Mouse (Mus musculus) testis, adult 2 months (tissue): ENCODE measurements around the gene Slc25a16.

Source experiments
- CTCF ChIP-seq: fragments of 200-500 bp; IDR thresholded peaks from 2 replicates; pipeline ENCODE4 v1.5.1; 2012; ENCODE audit warnings: low read depth, mild to moderate bottlenecking, inconsistent platforms, low read length, moderate library complexity; ENCODE audit not compliant: control insufficient read depth, insufficient read depth, insufficient replicate concordance
- POLR2A ChIP-seq: fragments of 200-500 bp; IDR thresholded peaks from 2 replicates; pipeline ENCODE4 v1.6.1; 2012; ENCODE audit warnings: low read depth, mild to moderate bottlenecking, inconsistent platforms, low read length, moderate library complexity; ENCODE audit not compliant: control insufficient read depth

DNA sequence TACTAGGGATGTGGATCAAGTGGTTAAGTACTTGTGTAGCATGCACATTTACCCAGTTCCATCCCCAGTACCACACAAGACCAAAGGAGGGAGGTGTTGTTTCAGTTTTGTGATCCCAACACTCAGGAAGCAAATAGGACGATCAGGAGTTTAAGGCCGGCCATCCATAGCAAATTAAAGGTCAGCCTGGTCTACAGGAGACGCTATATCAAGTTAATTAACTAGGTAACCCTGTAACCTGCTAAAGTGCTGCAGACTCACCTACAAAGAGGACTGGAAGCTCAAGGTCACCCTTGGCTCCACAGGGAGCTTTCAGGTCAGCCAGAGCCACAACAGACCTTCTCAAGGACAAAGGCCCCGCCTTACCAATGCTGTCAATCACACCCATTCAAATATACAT, 23.7 kb upstream of the Slc25a16 start:
- no peak for TF ChIP-seq POLR2A
- no peak for TF ChIP-seq CTCF
